Mouse (Mus musculus) cerebellum, adult 2 months (tissue): ENCODE data around the gene Actl6b. TPM values are rescaled to one million over a fixed set of nuclear protein-coding genes. Genes with fewer than 3 reads are reported as not detected.

ENCODE experiments used
- DNase-seq, 2 experiments: peaks; one replicate each; pipeline ENCODE4 v3.0.0; 2021
- H3K27ac ChIP-seq: fragments of 200-500 bp; 2 replicates; pipeline ENCODE4 v1.5.1; 2012; ENCODE audit warnings: low read length, control low read depth, inconsistent platforms; ENCODE audit not compliant: insufficient read depth
- H3K27me3 ChIP-seq: fragments of 200-500 bp; 2 replicates; pipeline ENCODE4 v1.6.1; 2012; ENCODE audit warnings: inconsistent platforms, mild to moderate bottlenecking, low read length, moderate library complexity; ENCODE audit not compliant: control insufficient read depth, insufficient read depth
- H3K4me1 ChIP-seq: fragments of 200-500 bp; 2 replicates; pipeline ENCODE4 v1.6.1; 2011; ENCODE audit warnings: low read length; ENCODE audit not compliant: control insufficient read depth, insufficient read depth
- H3K4me3 ChIP-seq: fragments of 200-500 bp; replicated peaks from 2 replicates; pipeline ENCODE3; 2011; ENCODE audit warnings: mild to moderate bottlenecking, low read depth, low read length, control low read depth; ENCODE audit not compliant: insufficient read depth
- CTCF ChIP-seq: fragments of 200-500 bp; IDR thresholded peaks from 2 replicates; pipeline ENCODE4 v1.5.1; 2011; ENCODE audit warnings: low read depth, mild to moderate bottlenecking, control low read depth, low read length, moderate library complexity, borderline replicate concordance; ENCODE audit not compliant: insufficient read depth
- POLR2A ChIP-seq: fragments of 200-500 bp; IDR thresholded peaks from 2 replicates; pipeline ENCODE4 v1.6.1; 2011; ENCODE audit warnings: low read length, control low read depth, borderline replicate concordance; ENCODE audit not compliant: insufficient read depth
- WGBS: fragments of 180-500 bp; shearing (Covaris S2); methylation state at CpG from one replicate; pipeline ENCODE4 v1.1.7; 2018; 5-methylcytosine and 5-hydroxymethylcytosine counted together
- polyA plus RNA-seq: library from polyadenylated mRNA; depleted of rRNA; stranded (reverse); fragments of >200 nt; gene quantifications from 2 replicates; pipeline ENCODE4 v1.2.3, GENCODE M21; 2012

The Actl6b gene
- polyA plus RNA-seq, 1 experiment = 125 TPM

DNA sequence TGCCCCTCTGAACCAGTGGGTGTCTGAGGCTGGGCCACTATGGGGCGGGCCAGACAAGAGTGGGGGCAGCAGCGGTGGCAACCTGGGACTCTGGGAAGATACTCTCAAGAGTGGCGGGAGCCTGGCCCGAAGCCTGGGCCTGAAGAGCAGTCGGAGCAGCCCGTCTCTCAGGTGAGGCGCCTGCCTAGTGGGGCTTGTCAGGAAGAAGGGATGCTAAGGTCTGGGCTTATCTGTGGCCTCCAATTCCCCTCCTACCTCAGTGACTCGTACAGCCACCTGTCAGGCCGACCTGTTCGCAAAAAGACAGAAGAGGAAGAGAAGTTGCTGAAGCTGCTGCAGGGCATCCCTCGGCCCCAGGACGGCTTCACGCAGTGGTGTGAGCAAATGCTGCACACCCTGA is 28.6 kb upstream of the Actl6b start:
- Histone ChIP-seq H3K27me3 (no peaks in the 10 kb centered on the region), H3K4me3 (no peak overlapping the region), H3K4me1 (peaks cover 16% of the 10 kb centered on the region), H3K27ac (no peak overlapping the region)
- WGBS = 55% methylated on average over 13 of the region's 13 CpGs
- no peak for DNase-seq
- no peak for TF ChIP-seq CTCF
- TF ChIP-seq POLR2A = no peak

DNA sequence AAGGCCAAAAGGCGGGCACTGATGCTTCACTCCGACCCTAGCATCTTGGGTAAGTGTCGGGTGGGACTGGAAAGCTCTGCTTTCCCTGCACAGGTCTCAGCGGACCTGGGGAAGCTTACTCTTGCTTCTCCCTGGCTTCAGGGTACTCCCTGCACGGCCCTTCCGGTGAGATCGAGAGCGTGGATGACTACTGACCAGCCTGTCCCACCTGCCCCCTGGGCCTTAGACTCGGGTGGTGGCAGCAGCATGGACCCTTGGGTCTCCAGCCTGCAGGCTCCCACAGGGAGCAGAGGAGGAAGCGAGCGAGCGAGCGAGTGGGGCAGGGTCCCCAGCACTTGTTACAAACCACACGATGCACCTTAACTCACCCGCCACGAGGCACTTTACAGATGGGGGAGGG is 27.8 kb upstream of the Actl6b start:
- 67% methylated on average over 16 of the region's 16 CpGs for WGBS
- Histone ChIP-seq H3K4me1 (peaks cover 22% of the 10 kb centered on the region), H3K27ac (no peak overlapping the region), H3K27me3 (no peaks in the 10 kb centered on the region), H3K4me3 (no peak overlapping the region)
- peak in 1 of 2 experiments; percentile 30 for DNase-seq
- TF ChIP-seq POLR2A = no peak
- no peak for TF ChIP-seq CTCF

DNA sequence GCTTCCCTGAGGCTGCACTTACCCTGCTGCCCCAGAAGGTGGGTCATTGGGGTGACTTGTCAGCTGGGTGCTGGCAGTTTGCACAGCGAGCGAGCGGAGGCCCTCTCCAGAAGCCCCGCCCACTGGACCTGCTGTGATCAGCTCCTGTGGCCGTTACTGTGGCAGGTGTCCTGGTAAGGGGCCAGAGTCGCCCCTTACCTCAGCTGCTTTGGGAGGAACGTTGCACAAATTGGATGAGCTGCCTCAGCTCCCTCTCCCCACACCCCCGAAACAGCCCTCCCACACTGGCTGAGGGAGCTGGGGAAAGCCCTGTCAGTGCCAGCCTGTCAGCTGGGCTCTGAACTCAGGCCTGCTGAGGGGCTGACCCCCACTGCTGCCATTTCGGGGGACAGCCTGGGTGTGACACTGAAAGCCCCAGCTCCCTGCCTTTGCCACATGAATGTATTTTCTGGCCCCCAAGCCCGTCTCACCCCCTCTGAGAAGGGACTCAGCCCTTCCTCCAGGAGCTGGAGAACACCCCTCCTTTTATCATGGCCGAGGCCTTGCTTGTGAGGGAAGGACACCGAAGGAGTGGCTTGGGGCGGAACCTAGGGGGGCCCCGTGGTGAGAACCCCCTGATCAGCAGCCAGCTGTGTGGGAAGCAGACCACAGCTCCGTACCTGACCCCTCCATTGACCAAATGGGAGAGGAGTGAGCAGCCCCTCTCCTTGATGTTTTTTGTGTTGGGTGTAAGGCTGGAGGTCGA is 27.0 kb upstream of the Actl6b start:
- Histone ChIP-seq H3K4me1 (peaks cover 22% of the 10 kb centered on the region), H3K27ac (peak overlapping the region; percentile 12; the same call in 1 of the 2 replicates), H3K4me3 (no peak overlapping the region), H3K27me3 (no peaks in the 10 kb centered on the region)
- 13% methylated on average over 16 of the region's 16 CpGs for WGBS
- DNase-seq = peak; percentile 54 to 61
- no peak for TF ChIP-seq CTCF

DNA sequence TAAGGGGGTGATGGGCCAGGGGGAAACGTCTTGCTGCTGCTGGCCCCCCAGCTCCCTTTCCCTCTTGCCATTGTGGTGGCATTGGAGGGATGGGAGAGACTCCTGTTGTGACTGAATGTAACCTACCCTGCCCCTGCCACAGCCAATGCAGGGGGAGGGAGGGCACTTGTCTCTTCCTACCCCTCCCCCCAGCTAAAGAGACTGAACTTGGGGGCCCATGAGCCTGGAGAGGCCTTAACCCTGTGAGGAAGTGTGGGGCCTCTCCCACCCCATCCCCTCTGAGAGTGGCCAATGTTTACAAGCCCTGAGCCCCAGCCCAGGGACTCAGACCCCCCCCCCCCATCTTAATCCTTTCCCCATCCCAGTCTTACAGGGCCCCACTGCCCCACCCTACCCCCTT is 25.9 kb upstream of the Actl6b start:
- no peak for TF ChIP-seq CTCF
- no peak for TF ChIP-seq POLR2A
- no peak for DNase-seq
- Histone ChIP-seq H3K27ac (no peak overlapping the region), H3K4me1 (peaks cover 22% of the 10 kb centered on the region), H3K4me3 (no peak overlapping the region), H3K27me3 (no peaks in the 10 kb centered on the region)
- WGBS = 24% methylated on average over 1 of the region's 1 CpGs

DNA sequence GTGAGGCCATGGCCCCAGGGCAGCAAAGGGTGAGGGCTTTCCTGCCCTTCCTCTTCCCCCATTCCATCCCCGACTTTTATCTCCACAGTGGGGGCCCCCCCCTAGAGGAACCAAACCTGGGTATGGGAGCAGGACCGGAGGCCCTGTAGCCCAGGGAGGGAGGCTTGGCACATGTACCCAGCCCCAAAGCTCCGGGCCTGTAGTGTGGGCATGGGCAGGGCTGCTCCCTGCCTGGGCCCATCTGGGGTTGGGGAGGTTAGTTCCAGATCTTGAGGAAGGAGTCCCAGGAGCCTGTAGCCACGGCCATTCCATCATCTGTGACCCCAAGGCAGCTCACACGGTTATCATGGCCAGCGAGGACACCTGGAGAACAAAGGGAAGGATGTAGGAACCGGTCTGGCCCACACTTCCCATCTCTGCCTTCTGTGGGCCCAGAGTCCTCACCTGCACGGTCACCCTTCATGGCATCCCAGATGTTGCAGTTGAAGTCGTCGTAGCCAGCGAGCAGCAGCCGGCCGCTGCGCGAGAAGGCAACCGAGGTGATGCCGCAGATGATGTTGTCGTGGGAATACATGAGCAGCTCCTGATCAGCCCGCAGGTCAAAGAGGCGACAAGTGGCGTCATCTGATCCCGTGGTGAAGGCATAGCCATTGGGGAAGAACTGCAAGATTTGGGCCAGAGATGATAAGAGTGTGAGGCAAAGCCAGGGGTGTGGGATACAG is 24.9 kb upstream of the Actl6b start:
- TF ChIP-seq POLR2A = no peak
- TF ChIP-seq CTCF = no peak
- peak in 1 of 2 experiments; percentile 52 for DNase-seq
- peaks cover 19% of the 10 kb centered on the region for H3K4me1 ChIP-seq
- 62% methylated on average over 22 of the region's 22 CpGs for WGBS
- H3K4me3 ChIP-seq = no peak overlapping the region
- H3K27ac ChIP-seq = no peak overlapping the region
- H3K27me3 ChIP-seq = no peaks in the 10 kb centered on the region

DNA sequence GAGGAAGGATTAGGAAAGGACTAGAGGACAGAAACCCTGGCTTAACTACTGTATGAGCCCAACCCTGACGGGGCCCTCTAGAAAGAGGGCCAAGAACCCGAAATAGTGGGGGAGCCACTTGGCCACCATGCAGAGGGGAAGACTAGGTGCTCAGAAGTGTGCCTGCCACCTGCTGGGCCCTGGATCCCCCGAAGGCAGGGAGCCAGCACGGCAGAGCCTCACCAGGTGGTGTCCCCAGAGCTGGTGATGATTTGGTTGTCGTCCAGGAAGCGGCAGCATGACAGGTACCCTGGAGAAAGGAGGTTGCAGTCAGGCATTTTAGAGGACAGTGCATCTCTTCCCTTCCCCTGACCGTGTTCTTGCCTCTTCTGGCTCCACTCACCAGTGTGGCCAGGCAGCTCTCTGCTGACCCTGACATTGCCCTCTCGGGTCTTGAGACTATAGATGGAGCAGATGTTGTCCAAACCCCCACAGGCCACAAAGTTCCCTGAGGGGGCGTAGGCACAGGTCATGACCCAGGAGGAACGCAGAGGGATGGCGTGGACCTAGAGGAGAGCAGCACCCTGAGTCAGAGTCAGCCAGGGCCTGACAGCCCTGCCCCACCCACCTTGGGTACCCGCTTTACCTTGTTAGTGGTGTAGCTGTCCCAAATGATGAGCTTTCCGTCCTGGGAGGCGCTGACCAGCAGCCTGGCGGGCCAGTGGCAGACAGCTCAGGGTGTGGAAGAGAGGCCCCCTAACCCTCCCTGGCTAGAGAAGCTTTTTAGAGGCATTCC is 23.9 kb upstream of the Actl6b start:
- Histone ChIP-seq H3K4me3 (no peak overlapping the region), H3K4me1 (peaks cover 18% of the 10 kb centered on the region), H3K27ac (no peak overlapping the region), H3K27me3 (no peaks in the 10 kb centered on the region)
- peak in 1 of 2 experiments; percentile 55 for DNase-seq
- TF ChIP-seq POLR2A = no peak
- no peak for TF ChIP-seq CTCF
- WGBS = 42% methylated on average over 15 of the region's 15 CpGs

DNA sequence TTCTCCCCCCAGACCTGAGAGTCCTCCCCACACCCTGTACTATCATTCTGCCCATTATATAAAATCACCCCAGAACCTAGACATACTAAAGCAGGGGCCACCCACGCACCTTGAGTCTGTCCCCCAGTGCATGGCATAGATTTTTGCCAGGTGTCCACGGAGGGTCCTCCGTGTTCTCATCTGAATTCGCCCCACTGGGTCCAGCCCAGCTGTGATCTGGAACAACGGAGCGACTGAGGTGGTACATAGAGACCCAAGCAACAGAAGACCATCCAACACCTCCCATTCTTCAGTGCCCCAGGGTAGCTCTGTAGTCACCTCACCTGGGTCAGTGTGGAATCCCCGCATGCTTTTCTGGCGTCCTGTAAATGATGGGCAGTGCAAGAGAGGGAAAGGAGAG is 23.2 kb upstream of the Actl6b start:
- Histone ChIP-seq H3K4me1 (peaks cover 18% of the 10 kb centered on the region), H3K27ac (peak overlapping the region; percentile 68), H3K4me3 (peak overlapping the region; percentile 55), H3K27me3 (no peaks in the 10 kb centered on the region)
- TF ChIP-seq POLR2A (no peak), CTCF (no peak)
- peak in 1 of 2 experiments; percentile 23 for DNase-seq
- WGBS = 34% methylated on average over 8 of the region's 8 CpGs
